9 mouse cellular contexts compared by ENCODE assay signal in the genomic region with DNA sequence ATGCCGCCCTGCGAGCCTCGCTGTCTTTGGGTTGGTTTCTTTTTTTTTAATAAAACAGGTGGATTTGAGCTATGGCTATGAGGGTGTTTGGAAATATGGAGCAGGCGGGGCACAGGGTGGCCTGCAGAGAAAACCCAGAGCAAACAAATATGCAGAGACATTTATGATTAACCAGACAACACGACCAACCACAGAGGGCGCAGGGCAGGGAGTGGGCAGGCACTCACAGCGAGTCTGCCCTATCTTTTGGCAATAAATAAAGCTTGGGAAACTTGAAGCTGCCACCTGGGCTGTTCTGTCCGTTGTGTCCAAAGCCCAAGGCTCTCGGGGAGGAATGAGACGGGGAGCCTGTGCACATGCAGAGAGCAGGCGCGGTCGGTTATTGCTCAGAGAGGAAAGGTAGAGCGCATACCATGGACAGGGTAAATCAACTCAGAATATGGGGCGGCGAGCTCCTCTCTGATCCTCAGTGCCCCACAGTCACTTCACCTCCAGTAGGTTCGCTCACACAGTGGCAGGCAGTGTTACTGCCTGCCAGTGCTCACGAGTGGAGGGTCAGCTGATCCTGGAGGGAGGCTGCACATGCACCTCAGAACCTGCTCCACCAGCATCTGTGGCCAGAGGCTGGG. TPM values are rescaled to one million over a fixed set of nuclear protein-coding genes. Genes with fewer than 3 reads are reported as not detected.
DNase-seq lines count a peak whose midpoint lies in the region; ATAC-seq and TF ChIP-seq lines count a peak whose summit lies in the region.
"Had no signal": no experiment of that assay in that cellular context is flagged by ENCODE, and none has a peak within 500 bp of the region (broad histone marks: within the 10 kb centered on the region; RNA-seq: fewer than 3 reads in every experiment).

No protein-coding gene starts in this region.

- no peak overlapping the region for H3K4me3 ChIP-seq in kidney, embryonic 14.5 days (ENCODE audit: low read length)
- H3K4me3 ChIP-seq in cortical plate, adult 2 months (ENCODE audit: insufficient read depth, low read length) = no peak overlapping the region
- H3K4me3 ChIP-seq in intestine, embryonic 16.5 days (ENCODE audit: low read length) = no peak overlapping the region
- H3K4me3 ChIP-seq in liver, embryonic 16.5 days (ENCODE audit: low read depth, low read length) = no peak overlapping the region
- H3K4me3 ChIP-seq: erythroblast, embryonic 14.5 days had no signal

- H3K27ac ChIP-seq in kidney, embryonic 14.5 days (ENCODE audit: low read depth, low read length) = no peak overlapping the region
- H3K27ac ChIP-seq in cortical plate, adult 2 months (ENCODE audit: insufficient read depth, low read length) = no peak overlapping the region
- peak overlapping the region; percentile 68 for H3K27ac ChIP-seq in intestine, embryonic 16.5 days (ENCODE audit: low read length)
- H3K27ac ChIP-seq in liver, embryonic 16.5 days (ENCODE audit: low read length) = peak overlapping the region; percentile 50; the same call in 1 of the 2 replicates

- WGBS in kidney, embryonic 14.5 days = 76% methylated on average over 18 of the region's 18 CpGs
- 62% methylated on average over 18 of the region's 18 CpGs for WGBS in intestine, embryonic 16.5 days
- 78% methylated on average over 18 of the region's 18 CpGs for WGBS in liver, embryonic 16.5 days (ENCODE audit: insufficient replicate concordance)

- peaks cover 70% of the 10 kb centered on the region for H3K36me3 ChIP-seq in kidney, embryonic 14.5 days (ENCODE audit: control insufficient read depth, insufficient read depth, low read length)
- peaks cover 20% of the 10 kb centered on the region; the same call in 1 of the 2 replicates for H3K36me3 ChIP-seq in intestine, embryonic 16.5 days (ENCODE audit: control insufficient read depth, insufficient read depth, low read length)
- H3K36me3 ChIP-seq in liver, embryonic 16.5 days (ENCODE audit: control insufficient read depth, insufficient read depth) = peaks cover 55% of the 10 kb centered on the region

- no peak for ATAC-seq in kidney, embryonic 14.5 days (ENCODE audit: low FRiP score, low TSS enrichment)
- ATAC-seq in intestine, embryonic 16.5 days = peak; percentile 81
- peak; percentile 38 for ATAC-seq in liver, embryonic 16.5 days (ENCODE audit: low read depth)
- ATAC-seq in inflammation-experienced regulatory T-cells, adult 6 months = no peak

- H3K4me2 ChIP-seq in kidney, embryonic 14.5 days (replicated peaks; ENCODE audit: low read depth, low read length) = no peak overlapping the region
- no peak overlapping the region for H3K4me2 ChIP-seq in intestine, embryonic 16.5 days (ENCODE audit: low read depth, low read length)
- H3K4me2 ChIP-seq in liver, embryonic 16.5 days (ENCODE audit: low read depth, low read length) = no peak overlapping the region

- no peak for TF ChIP-seq CTCF in cortical plate, adult 2 months (IDR thresholded peaks at IDR 0.05; ENCODE audit: extremely low read depth, insufficient read depth, low read length)

- H3K9me3 ChIP-seq in kidney, embryonic 14.5 days (ENCODE audit: control insufficient read depth, low read length) = no peaks in the 10 kb centered on the region
- no peaks in the 10 kb centered on the region for H3K9me3 ChIP-seq in intestine, embryonic 16.5 days (ENCODE audit: control insufficient read depth, low read length)
- no peaks in the 10 kb centered on the region for H3K9me3 ChIP-seq in liver, embryonic 16.5 days (replicated peaks; ENCODE audit: control insufficient read depth, low read length)

- no peaks in the 10 kb centered on the region for H3K27me3 ChIP-seq in kidney, embryonic 14.5 days (ENCODE audit: control insufficient read depth, insufficient read depth, low read length)
- no peaks in the 10 kb centered on the region for H3K27me3 ChIP-seq in intestine, embryonic 16.5 days (replicated peaks; ENCODE audit: control insufficient read depth, insufficient read depth, low read length)
- H3K27me3 ChIP-seq in liver, embryonic 16.5 days (ENCODE audit: control insufficient read depth, insufficient read depth, low read depth, low read length) = peaks cover 5% of the 10 kb centered on the region

- peak; percentile 32; the same call in 1 of the 2 replicates for TF ChIP-seq POLR2A in cortical plate, adult 2 months (IDR thresholded peaks at IDR 0.05; ENCODE audit: extremely low read depth, insufficient read depth, low read length)

- H3K9ac ChIP-seq in kidney, embryonic 14.5 days (ENCODE audit: low read depth, low read length) = no peak overlapping the region
- H3K9ac ChIP-seq in intestine, embryonic 16.5 days (ENCODE audit: low read depth, low read length) = 0 out of 2 replicates have a peak overlapping the region, but pooled peaks have one; percentile 11
- no peak overlapping the region for H3K9ac ChIP-seq in liver, embryonic 16.5 days (ENCODE audit: low read depth, low read length)

- peak; percentile 81 for DNase-seq in kidney, adult 11 months
- no peak for DNase-seq in left cerebral cortex, adult 8-10 months (ENCODE audit: low spot score in 2 of 2)
- DNase-seq in heart, adult 18-20 months = no peak

- H3K4me1 ChIP-seq in kidney, embryonic 14.5 days (ENCODE audit: control insufficient read depth, insufficient read depth, low read length) = peaks cover 21% of the 10 kb centered on the region
- no peaks in the 10 kb centered on the region; the same call in 1 of the 2 replicates for H3K4me1 ChIP-seq in cortical plate, adult 2 months (ENCODE audit: control insufficient read depth, insufficient read depth, low read length)
- peaks cover 19% of the 10 kb centered on the region for H3K4me1 ChIP-seq in intestine, embryonic 16.5 days (ENCODE audit: control insufficient read depth, insufficient read depth, low read length)
- peaks cover 28% of the 10 kb centered on the region for H3K4me1 ChIP-seq in liver, embryonic 16.5 days (ENCODE audit: control insufficient read depth, low read depth, low read length)

RNA-seq across cellular contexts. Expression of gene Atp5d, which starts 7.9 kb away (rescaled TPM):
- 519 and 582 TPM in 2 replicates for polyA plus RNA-seq in kidney, embryonic 14.5 days (2014; fragmentation: Nextera tagmentation; extraction: Ambion mirVana)
- 620 and 641 TPM in 2 replicates for polyA plus RNA-seq in cortical plate, adult 2 months (2012; rRNA removed)
- 846 and 854 TPM in 2 replicates for polyA plus RNA-seq in intestine, embryonic 16.5 days (2015; fragmentation: Nextera tagmentation; extraction: Ambion mirVana)
- 288 and 309 TPM in 2 replicates for polyA plus RNA-seq in liver, embryonic 16.5 days (2015; fragmentation: Nextera tagmentation; extraction: Ambion mirVana)
- total RNA-seq in left cerebral cortex, adult 8-10 months (2022) = 100 to 1,000 TPM; 306 to 342 (median 330) TPM
- 100 to 1,000 TPM; 297 to 357 (median 299) TPM for polyA plus RNA-seq in inflammation-experienced regulatory T-cells, adult 6 months (2017; shearing (Covaris generic))
- total RNA-seq in heart, adult 18-20 months (2021) = 1,000 to 10,000 TPM; 1,096 to 1,108 TPM

RNA-seq across cellular contexts. Expression of gene Cbarp, which starts 10.1 kb away (rescaled TPM):
- 8.1 and 8.4 TPM in 2 replicates for polyA plus RNA-seq in kidney, embryonic 14.5 days (2014; fragmentation: Nextera tagmentation; extraction: Ambion mirVana)
- 274 and 285 TPM in 2 replicates for polyA plus RNA-seq in cortical plate, adult 2 months (2012; rRNA removed)
- polyA plus RNA-seq in intestine, embryonic 16.5 days (2015; fragmentation: Nextera tagmentation; extraction: Ambion mirVana) = 5.1 TPM in 2 replicates
- 0.44 and 0.65 TPM in 2 replicates for polyA plus RNA-seq in liver, embryonic 16.5 days (2015; fragmentation: Nextera tagmentation; extraction: Ambion mirVana)
- 100 to 1,000 TPM; 328 to 363 (median 358) TPM for total RNA-seq in left cerebral cortex, adult 8-10 months (2022)
- polyA plus RNA-seq in inflammation-experienced regulatory T-cells, adult 6 months (2017; shearing (Covaris generic)) = 1 to 10 TPM in 2 of 3 experiments, under 1 TPM in 1; 0.60 to 2.3 (median 1.3) TPM
- 1 to 10 TPM; 2.7 to 3.1 TPM for total RNA-seq in heart, adult 18-20 months (2021)

RNA-seq across cellular contexts. Expression of gene Stk11, which starts 14.9 kb away (rescaled TPM):
- 26.6 and 42.0 TPM in 2 replicates for polyA plus RNA-seq in kidney, embryonic 14.5 days (2014; fragmentation: Nextera tagmentation; extraction: Ambion mirVana)
- polyA plus RNA-seq in cortical plate, adult 2 months (2012; rRNA removed) = 91.8 and 94.2 TPM in 2 replicates
- polyA plus RNA-seq in intestine, embryonic 16.5 days (2015; fragmentation: Nextera tagmentation; extraction: Ambion mirVana) = 13.8 and 15.7 TPM in 2 replicates
- polyA plus RNA-seq in liver, embryonic 16.5 days (2015; fragmentation: Nextera tagmentation; extraction: Ambion mirVana) = 13.2 and 14.4 TPM in 2 replicates
- total RNA-seq in left cerebral cortex, adult 8-10 months (2022) = 100 to 1,000 TPM; 102 to 111 (median 109) TPM
- 10 to 100 TPM; 23.5 to 30.3 (median 25.5) TPM for polyA plus RNA-seq in inflammation-experienced regulatory T-cells, adult 6 months (2017; shearing (Covaris generic))
- 100 to 1,000 TPM; 127 to 149 TPM for total RNA-seq in heart, adult 18-20 months (2021)

RNA-seq across cellular contexts. Expression of gene Midn, which starts 17.6 kb away (rescaled TPM):
- 42.3 and 46.2 TPM in 2 replicates for polyA plus RNA-seq in kidney, embryonic 14.5 days (2014; fragmentation: Nextera tagmentation; extraction: Ambion mirVana)
- 26.6 and 33.8 TPM in 2 replicates for polyA plus RNA-seq in cortical plate, adult 2 months (2012; rRNA removed)
- polyA plus RNA-seq in intestine, embryonic 16.5 days (2015; fragmentation: Nextera tagmentation; extraction: Ambion mirVana) = 8.8 and 10.3 TPM in 2 replicates
- 2.3 and 2.6 TPM in 2 replicates for polyA plus RNA-seq in liver, embryonic 16.5 days (2015; fragmentation: Nextera tagmentation; extraction: Ambion mirVana)
- 10 to 100 TPM; 48.5 to 76.4 (median 64.1) TPM for total RNA-seq in left cerebral cortex, adult 8-10 months (2022)
- 1 to 10 TPM; 7.3 to 9.3 (median 7.5) TPM for polyA plus RNA-seq in inflammation-experienced regulatory T-cells, adult 6 months (2017; shearing (Covaris generic))
- total RNA-seq in heart, adult 18-20 months (2021) = 100 to 1,000 TPM; 117 to 125 TPM

RNA-seq across cellular contexts. Expression of gene Sbno2, which starts 25.1 kb away (rescaled TPM):
- 10.6 and 14.8 TPM in 2 replicates for polyA plus RNA-seq in kidney, embryonic 14.5 days (2014; fragmentation: Nextera tagmentation; extraction: Ambion mirVana)
- polyA plus RNA-seq in cortical plate, adult 2 months (2012; rRNA removed) = 22.9 and 24.4 TPM in 2 replicates
- polyA plus RNA-seq in intestine, embryonic 16.5 days (2015; fragmentation: Nextera tagmentation; extraction: Ambion mirVana) = 13.4 and 14.3 TPM in 2 replicates
- 10.3 and 11.8 TPM in 2 replicates for polyA plus RNA-seq in liver, embryonic 16.5 days (2015; fragmentation: Nextera tagmentation; extraction: Ambion mirVana)
- total RNA-seq in left cerebral cortex, adult 8-10 months (2022) = 10 to 100 TPM; 16.2 to 32.0 (median 20.3) TPM
- 10 to 100 TPM; 30.4 to 39.1 (median 32.6) TPM for polyA plus RNA-seq in inflammation-experienced regulatory T-cells, adult 6 months (2017; shearing (Covaris generic))
- total RNA-seq in heart, adult 18-20 months (2021) = 10 to 100 TPM in 1 of 2 experiments, 1 to 10 TPM in 1; 9.0 to 10.1 TPM

Comparison
In these comparisons a context has a peak if more than half of its experiments do, and no peak if none do; other contexts are left out.
1. ATAC-seq: peak in intestine, embryonic 16.5 days (single experiment) and liver, embryonic 16.5 days (single experiment); none in kidney, embryonic 14.5 days (single experiment) and inflammation-experienced regulatory T-cells, adult 6 months (single experiment).
2. H3K27ac ChIP-seq: peak in intestine, embryonic 16.5 days (single experiment) and liver, embryonic 16.5 days (single experiment); none in kidney, embryonic 14.5 days (single experiment) and cortical plate, adult 2 months (single experiment).
3. RNA of gene Cbarp, which starts 10.1 kb away (polyA plus RNA-seq): 274 to 285 TPM in cortical plate, adult 2 months; 8.1 to 8.4 TPM in kidney, embryonic 14.5 days, 5.1 TPM in intestine, embryonic 16.5 days, 0.60 to 2.3 TPM in inflammation-experienced regulatory T-cells, adult 6 months and 0.44 to 0.65 TPM in liver, embryonic 16.5 days; every median in the first group is over 10 times any median in the second.